Mouse (Mus musculus) NIH3T3 (cell line): ENCODE measurements around the gene Cth.

ENCODE experiments used
- DNase-seq: peaks from one replicate; pipeline ENCODE4 v3.0.0-alpha.2; 2012; ENCODE audit warnings: low read depth

Cth gene

DNA sequence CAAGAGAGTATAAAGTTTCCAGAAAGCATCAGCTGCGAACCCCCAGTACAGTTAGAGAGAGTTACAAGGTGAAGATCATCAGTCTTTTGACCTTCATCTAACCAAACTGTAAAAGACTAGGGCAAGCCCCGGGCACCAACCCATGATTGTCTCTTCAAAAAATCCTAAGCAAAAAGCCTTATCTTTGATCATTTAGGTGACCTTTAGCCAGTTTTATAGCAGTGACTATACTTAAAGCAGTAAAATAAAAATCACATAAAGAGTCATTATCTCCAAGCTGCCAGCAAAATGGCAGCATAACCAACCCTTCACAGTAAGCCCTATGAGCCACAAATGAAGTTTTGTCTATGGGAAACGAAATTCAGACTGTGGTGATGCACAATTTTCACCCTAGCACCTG, 14.6 kb downstream of the Cth start:
- DNase-seq = no peak

DNA sequence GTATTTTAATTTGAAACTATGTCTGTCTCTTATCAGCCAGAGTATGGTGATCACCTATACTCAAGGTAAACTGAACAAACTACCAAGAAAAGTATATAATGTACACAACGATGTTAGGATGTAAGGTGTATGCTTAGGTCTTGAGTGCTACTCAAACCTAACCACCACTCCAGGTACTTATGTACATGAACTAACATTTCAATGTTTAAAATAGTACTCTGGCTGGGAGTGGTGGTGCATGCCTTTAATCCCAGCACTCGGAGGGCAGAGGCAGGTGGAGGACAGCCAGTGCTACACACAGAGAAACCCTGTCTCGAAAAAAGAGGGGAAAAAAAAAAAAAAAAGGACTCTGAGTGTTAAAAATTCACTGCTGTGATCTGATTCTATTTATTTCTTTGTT, 16.7 kb downstream of the Cth start:
- DNase-seq = no peak

DNA sequence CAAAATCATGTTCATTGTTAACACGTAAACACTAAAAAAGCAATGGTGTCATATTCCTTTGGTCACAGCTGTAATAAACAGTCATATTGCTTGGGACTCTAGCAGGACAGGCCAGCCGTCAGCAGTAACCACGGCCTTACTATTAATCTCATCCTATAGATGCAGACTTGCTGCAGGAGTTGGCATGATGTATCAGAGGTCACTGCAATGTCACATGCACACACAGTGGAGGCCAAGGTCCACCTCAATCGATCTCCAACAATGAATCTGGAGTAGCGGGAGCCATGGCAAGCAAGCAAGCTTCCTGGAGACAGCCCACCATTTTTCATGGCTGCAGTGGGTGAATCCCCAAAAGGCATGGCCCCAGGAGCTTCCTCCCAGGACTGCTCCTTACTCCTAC, 23.2 kb downstream of the Cth start:
- DNase-seq = no peak

DNA sequence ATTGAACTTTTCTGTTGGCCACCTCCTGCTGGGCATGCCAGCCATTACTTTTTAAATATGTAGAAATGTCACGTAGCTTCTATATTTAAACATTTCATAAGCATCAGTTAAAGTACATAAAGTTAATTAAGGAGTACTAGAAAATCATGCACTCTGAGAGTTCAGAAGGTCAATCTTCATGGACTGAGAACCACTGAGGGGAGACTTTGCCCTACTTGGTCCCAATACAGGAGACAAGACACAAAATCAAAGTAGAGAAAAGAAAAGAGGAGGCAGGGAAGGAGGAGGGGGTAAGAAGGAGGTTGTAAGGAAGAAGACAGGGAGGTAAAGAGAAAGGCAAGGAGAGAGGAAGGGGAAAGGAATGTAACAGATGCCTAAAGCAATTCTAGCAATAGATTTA, 24.9 kb downstream of the Cth start:
- DNase-seq = no peak

DNA sequence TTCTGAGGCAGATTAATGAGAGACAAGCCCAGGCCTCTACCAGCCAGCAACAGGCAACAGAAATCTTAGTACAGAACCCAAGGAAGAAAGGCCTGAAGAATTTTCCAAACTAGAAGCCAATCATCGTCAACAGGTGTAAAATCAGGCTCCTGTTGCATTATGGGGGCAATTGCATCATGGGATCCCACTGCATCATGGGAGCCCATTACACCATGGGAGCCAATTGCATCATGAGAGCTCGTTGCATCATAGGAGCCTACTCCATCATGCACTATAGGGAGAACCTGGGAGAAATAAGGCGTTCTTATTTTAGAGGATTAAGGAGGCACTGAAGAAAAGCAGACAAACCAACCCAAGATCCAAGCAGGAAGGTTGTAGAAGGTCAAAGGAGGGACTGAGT, 27.2 kb downstream of the Cth start:
- DNase-seq = no peak

DNA sequence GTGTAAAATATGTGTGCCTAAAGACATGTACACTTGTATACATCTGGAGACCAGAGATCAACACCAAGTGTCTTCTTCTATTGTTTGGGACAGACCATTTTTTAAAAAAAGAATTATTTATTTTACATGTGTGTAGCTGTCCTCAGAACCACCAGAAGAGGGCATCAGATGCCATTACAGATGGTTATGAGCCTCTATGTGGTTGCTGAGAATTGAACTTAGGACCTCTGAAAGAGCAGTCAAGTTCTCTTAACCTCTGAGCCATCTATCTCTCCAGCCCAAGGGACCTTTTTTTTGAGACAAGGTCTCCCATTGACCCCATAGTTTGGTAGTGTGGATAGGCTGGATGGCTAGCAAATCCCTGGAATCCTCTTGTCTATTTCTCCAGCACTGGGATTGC, 33.1 kb downstream of the Cth start:
- DNase-seq = no peak

DNA sequence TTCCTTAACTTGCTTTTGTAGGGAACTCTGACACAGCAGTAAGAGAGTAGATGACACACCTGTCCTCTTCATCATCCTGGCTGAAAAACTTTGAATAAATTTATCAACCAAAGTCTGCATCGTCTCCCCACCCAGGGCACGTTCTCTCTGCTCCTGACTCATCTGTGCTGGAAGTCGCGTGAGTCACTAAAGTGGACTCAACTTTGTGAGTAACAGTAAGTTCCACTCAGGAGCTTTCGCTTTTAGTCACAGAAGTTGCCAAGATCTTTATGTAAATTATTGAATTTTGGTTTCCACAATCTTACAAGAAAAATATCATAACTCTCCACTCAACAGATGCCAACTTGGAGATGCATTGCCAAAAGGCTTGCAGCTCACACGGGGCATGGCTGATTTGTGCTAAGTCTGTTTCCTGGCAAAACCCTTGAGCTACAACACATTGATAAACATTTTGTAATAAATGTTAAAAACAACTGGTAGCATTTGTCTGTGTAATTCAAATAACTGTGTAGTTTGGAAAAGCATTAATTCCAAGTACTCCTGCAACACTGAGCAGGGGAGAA, 40.7 kb downstream of the Cth start:
- peak; percentile 70 for DNase-seq

DNA sequence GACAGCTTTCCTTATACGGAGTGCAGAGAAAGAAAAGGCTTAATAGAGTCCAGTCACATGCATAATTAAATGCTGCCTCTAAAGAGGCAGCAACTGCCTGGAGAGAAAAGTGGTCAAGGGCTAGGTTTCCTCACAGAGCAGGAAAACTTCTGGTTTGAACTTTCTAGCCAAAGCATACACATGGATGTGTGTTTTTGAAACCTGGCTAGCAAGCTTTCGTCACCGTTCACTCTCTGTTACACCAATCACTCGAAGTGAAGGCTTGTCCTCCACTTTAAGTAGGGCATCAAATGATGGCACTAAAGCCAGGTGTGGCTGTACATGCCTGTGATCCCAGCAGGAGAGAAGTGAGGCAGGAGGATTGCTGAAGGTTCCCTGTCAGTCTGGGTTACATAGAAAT, 41.8 kb downstream of the Cth start:
- DNase-seq = no peak

DNA sequence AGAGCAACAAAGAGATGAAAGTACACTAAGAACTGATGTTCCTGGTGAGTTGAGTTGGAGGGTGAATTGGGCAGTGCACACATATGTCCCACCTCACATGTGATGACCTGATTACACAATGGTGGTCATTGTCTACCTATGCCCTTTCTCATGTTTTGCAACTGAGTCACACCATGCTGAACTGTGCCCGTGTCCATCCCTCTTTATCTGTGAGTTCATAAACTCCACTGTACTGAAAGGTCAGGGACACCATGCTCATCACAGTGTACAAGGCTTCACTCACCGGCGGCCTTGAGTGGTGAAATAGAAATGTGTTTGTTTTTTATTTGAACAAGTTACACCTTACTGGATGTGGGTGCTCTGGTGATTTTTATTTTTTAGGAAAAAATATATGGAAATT, 42.9 kb downstream of the Cth start:
- no peak for DNase-seq

DNA sequence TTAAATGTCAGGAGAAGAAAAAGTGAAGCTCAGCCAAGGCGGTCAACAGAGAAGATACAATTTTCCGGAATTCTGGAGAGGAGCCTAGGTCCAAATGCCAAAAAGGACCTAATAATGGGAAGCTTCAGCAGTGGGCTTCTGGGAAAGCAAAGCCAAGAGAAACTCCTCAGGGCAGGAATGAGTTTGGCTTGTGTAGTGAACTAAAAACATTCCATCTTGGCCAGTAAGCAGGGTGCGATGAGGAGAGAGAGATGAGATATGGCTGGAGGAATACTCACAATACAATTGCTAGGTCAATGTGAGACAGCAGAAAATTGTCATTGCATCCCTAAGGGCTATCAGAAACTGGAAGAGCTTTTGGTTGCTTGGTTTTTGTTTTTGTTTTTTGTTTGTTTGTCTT, 43.9 kb downstream of the Cth start:
- no peak for DNase-seq

DNA sequence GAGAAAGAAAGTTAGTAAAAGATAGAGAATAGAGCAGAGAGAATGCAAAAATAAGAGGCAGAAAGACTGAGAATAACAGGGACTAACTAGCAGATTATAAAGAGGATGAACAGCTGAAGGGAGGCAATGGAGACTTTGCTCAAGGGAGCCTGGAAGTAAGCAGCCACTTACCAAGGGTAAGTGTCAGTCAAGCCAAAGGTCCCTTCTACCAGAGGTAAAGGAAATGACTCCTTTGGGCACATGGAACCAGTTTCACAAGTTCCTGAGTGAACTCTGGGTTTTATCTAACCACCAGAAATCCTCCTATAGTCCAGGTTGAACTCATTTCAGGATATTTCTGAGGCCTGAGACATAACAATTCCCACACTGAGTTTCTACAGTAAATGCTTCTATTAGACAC, 47.0 kb downstream of the Cth start:
- DNase-seq = no peak

DNA sequence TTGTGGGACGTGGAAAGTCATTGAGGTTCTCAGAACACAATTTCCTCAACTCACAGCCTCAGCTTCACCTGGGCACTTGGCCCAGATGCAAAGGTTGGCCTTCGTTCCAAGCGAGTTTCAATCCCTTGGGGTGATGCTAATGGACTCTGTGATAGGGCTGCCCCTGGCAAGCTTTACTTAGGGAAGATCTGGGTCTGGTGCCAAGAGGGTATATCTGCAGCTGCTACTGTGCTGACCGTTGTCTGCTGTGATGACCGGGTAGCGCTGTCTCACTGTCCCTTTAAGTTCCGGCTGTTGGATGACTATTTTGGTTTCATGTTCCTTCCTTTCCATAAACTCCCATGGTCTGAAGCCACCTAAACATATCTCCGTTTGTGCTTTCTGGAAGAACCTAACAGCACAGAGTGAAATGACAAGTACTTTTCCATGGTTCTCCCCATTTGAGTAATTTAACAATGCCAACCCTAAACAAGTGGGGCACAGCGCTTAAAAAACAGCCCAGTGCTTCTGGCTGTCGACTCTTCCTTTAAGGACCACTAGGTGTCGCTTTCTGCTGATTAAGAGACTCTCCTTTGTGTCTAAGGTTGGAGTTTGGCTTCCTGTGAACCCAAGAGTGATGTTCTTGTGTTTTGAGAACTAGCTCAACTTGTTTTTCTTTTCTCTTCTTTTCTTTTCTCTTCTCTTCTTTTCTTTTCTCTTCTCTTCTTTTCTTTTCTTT, 48.3 kb downstream of the Cth start:
- peak; percentile 84 for DNase-seq

DNA sequence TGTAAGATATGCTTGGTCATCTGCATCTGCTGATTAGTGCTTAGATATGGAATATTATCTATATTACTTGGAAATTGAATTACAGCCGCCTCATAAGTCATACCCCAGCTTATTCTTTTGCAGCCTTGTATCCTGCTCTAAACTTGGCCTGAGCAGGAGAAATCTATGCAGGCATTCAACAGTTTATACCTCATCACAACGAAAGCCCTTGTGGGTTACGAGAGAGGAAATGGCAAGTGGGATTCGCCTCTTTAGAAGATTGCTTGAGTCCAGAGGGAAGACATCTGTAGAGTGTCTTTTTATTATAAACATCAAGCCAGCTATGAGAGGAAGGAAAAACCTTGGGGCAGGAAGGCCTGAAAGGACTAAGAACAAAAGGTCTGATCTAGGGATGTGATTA, 52.0 kb downstream of the Cth start:
- no peak for DNase-seq

DNA sequence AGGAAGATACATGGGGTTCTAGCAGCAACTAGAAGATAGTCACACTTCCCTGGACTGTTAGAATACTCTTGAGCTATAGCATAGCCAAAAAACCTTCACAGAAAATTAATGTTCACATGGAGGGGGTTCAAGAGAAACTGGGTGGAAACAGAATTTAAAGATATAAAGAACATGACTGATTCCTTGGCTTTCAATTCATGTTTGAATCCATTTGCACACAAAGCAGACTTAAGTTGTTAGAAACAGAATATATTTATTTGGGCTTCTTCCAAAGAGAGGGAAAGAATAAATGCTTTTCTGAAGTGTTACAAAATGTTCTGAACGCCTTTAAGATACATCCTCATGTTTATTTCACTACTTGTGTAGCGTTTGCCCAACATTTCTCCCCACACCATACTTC, 57.0 kb downstream of the Cth start:
- no peak for DNase-seq

DNA sequence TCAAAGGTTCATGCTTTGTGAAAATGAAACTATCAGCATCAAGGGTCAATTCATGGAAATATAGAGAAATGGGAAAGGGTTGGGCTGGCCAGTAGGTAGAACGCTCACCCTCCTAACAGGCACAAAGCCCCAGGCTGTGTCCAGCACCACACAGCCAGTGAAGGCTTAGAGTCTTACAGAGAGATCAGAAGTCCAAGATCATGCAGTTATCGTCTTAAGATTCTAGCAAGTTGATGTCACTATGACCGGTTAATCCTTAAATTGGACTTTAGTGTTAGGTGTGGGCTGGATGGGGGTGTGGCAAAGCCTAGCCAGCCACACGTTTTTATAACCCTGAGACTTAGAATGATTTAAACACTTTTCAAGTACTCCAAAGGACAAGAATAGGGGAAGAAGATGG, 58.6 kb downstream of the Cth start:
- no peak for DNase-seq

DNA sequence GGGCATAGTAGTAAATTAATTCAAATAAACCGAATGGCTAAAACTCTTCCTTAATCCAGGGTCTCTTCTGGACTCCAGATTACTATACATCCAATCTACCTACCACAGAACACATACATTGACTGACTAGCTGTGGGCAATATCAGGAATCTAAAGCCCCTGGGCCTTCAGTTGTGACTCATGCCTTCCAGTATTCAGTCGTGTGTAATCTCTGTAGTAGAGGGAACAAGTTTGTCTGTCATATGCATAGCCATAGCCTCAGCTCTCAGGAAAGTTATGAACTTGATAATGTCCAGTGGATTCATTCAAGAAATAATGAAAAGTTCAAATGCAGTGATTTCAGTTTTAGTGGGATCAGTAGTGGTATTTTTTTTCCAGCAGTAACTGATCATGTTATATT, 59.0 kb downstream of the Cth start:
- DNase-seq = no peak

DNA sequence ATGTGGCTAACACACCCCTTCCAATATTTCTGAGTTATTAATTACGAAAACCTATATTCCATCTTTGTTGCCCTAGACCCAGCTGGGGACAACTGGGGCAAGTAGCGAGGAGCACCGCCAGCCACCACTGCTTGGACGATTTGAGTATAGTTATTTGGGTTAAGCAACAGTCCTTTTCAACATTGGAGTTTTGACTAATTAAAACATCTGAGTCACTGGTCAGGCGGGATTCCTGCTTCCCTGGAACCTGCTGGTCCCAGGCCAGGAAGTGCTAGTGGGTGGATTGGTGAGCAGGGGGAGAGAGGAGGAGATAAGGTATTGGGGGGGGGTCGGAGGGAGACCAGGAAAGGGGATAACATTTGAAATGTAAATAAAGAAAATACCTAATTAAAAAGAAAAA, 59.4 kb downstream of the Cth start:
- DNase-seq = no peak

DNA sequence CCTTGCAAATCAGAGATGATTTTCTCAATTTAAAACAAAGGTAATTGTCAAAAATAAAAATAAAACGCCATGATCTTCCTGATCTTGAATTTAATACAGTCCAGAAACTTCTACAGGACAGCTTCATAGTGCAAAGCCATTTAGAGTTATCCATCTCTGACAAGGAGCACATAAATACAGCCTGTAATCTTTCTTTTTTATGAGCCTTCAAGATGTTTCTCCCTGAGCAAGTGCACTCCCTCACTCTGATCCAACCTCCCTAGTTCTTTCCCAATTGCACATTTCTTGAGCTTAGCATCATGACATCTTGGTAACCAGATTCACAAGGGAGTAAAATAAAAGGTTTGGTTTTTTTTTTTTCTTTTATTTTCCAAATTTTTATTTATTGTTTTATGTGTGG, 72.1 kb downstream of the Cth start:
- no peak for DNase-seq

DNA sequence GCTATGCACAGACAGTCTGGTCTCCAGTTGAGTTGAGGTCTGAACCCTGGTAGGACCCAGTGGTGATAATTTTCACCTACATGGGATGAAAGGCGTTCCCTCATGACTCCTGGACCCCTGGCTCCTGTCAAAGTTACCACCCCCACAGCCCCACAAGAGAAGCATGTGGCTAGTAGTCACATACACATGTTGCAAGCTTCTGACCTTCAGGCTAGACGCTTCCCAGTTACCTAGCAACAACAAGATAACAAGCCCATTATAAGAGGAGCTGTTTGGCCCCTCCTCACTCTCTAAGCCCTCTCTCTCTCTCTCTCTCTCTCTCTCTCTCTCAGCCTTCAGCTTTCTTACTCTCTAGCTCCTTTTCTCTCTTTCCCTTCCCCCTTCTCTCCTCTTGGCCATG, 76.4 kb downstream of the Cth start:
- no peak for DNase-seq

DNA sequence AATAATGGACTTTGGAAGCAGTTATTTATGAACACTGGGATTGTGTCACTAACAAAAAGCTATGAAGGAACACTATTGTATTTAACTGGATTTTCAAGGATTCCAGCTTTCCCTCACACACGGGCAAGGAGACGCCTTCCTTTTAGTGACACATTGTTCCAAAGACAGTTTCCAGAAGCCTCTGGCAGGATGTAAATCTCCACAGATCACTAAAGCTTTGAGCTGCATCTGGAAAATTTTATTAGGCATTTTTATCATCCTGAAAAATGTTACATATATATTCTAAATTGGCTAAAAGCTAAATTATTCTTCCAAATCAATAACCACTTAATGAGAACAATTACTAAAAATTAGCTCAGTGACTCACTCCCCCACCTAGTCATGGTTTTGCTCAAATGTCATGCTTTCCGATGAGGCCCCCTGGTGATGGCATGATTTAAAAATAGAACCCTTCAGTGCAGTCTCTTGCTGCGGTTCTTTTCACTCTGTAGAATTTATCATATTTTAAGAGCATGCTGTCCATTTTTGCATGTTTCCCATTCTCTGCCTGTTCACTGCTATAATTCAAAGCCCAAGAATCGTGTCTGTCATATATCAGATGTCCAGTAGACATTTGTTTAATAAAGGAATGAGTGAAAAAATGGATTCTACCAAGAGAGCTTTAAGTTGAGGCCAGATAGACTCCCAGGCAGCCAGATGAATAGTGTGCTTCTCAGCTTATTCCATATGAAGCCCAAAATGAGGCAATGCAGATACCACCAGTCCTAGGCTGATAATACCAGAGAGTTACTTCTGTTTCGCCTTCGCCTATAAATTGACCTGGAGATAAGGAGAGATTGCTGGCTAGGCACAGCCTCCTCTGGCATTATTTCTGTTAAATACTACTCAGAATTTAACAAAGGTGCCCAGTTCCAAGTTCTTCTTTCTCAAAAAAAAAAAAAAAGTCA, 77.3 kb downstream of the Cth start:
- DNase-seq = no peak
